Mouse (Mus musculus) spleen, adult 2 months (tissue): ENCODE measurements around the gene Zbtb25. TPM values are rescaled to one million over a fixed set of nuclear protein-coding genes. Genes with fewer than 3 reads are reported as not detected.

ENCODE experiments used
- DNase-seq, 2 experiments: peaks; one replicate each; pipeline versions ENCODE4 v3.0.0 to v3.0.0-alpha.2; 2012 to 2021; ENCODE audit warnings: low spot score in 2 of 2, low read depth in 1 of 2
- H3K27ac ChIP-seq: fragments of 200-500 bp; 2 replicates; pipeline ENCODE4 v1.5.1; 2012; ENCODE audit warnings: low read length, inconsistent platforms; ENCODE audit not compliant: insufficient read depth
- H3K27me3 ChIP-seq: fragments of 200-500 bp; 2 replicates; pipeline ENCODE4 v1.6.1; 2012; ENCODE audit warnings: mild to moderate bottlenecking, moderate library complexity, low read length, inconsistent platforms; ENCODE audit not compliant: control insufficient read depth, insufficient read depth
- H3K36me3 ChIP-seq: fragments of 200-500 bp; 2 replicates; pipeline ENCODE4 v1.6.1; 2012; ENCODE audit warnings: mild to moderate bottlenecking, low read length, inconsistent platforms; ENCODE audit not compliant: control insufficient read depth, insufficient read depth
- H3K4me1 ChIP-seq: fragments of 200-500 bp; 2 replicates; pipeline ENCODE4 v1.6.1; 2011; ENCODE audit warnings: inconsistent platforms; ENCODE audit not compliant: control insufficient read depth, insufficient read depth, insufficient read length
- H3K4me3 ChIP-seq: fragments of 200-500 bp; 2 replicates; pipeline ENCODE4 v1.5.1; 2011; ENCODE audit warnings: mild to moderate bottlenecking, inconsistent platforms; ENCODE audit not compliant: insufficient read depth, insufficient read length; ENCODE audit errors: extremely low read depth
- CTCF ChIP-seq: fragments of 200-500 bp; IDR thresholded peaks from 2 replicates; pipeline ENCODE4 v1.5.1; 2011; ENCODE audit warnings: mild to moderate bottlenecking, inconsistent platforms; ENCODE audit not compliant: insufficient read depth, insufficient read length, insufficient replicate concordance; ENCODE audit errors: extremely low read depth
- POLR2A ChIP-seq: fragments of 200-500 bp; IDR thresholded peaks from 2 replicates; pipeline ENCODE4 v1.6.1; 2011; ENCODE audit warnings: low read depth, low read length, inconsistent platforms
- WGBS: fragments of 180-500 bp; shearing (Covaris S2); methylation state at CpG from one replicate; pipeline ENCODE4 v1.1.7; 2018; 5-methylcytosine and 5-hydroxymethylcytosine counted together
- polyA plus RNA-seq: library from polyadenylated mRNA; depleted of rRNA; stranded (reverse); fragments of >200 nt; gene quantifications from 2 replicates; pipeline ENCODE4 v1.2.3, GENCODE M21; 2012

The Zbtb25 gene
- polyA plus RNA-seq, 1 experiment, result 7.5 TPM

GRCm38 (mm10) chr12:76405183-76405970 is 36.0 kb upstream of the Zbtb25 start:
- H3K27me3 ChIP-seq, result peaks cover 11% of the 10 kb centered on the region
- 10% methylated on average over 64 of the region's 64 CpGs for WGBS
- no peak overlapping the region for H3K27ac ChIP-seq
- H3K36me3 ChIP-seq, result no peaks in the 10 kb centered on the region
- H3K4me1 ChIP-seq, result peaks cover 11% of the 10 kb centered on the region
- no peak for DNase-seq
- H3K4me3 ChIP-seq, result peak overlapping the region; percentile 76; the same call in 1 of the 2 replicates
- TF ChIP-seq POLR2A, result no peak
- TF ChIP-seq CTCF, result no peak

GRCm38 (mm10) chr12:76404836-76405182 is 35.4 kb upstream of the Zbtb25 start:
- no peak overlapping the region for H3K27ac ChIP-seq
- no peak for TF ChIP-seq POLR2A
- no peak for TF ChIP-seq CTCF
- peaks cover 11% of the 10 kb centered on the region for H3K4me1 ChIP-seq
- peaks cover 11% of the 10 kb centered on the region for H3K27me3 ChIP-seq
- peak overlapping the region; percentile 76 for H3K4me3 ChIP-seq
- H3K36me3 ChIP-seq, result no peaks in the 10 kb centered on the region
- WGBS, result 18% methylated on average over 20 of the region's 20 CpGs
- peak in 1 of 2 experiments; percentile 11 for DNase-seq

- DNase-seq, result peak; percentile 98 to 100
- Histone ChIP-seq H3K27ac (peak within 1 kb of the TSS; percentile 91), H3K4me1 (peaks cover 11% of the 10 kb centered on the region), H3K36me3 (no peaks in the 10 kb centered on the region), H3K27me3 (peaks cover 11% of the 10 kb centered on the region), H3K4me3 (peak within 1 kb of the TSS; percentile 76)
- TF ChIP-seq POLR2A (peak; percentile 87), CTCF (no peak)
- under 1% methylated on average over 54 of the region's 54 CpGs for WGBS
These were observed 34.6 kb upstream of the Zbtb25 start, which contains the start of gene Hspa2 for GRCm38 (mm10) chr12:76403886-76404537. TSS of gene Hspa2 (plus strand) at chr12:76404176.

- WGBS, result 4% methylated on average over 54 of the region's 54 CpGs
- peak overlapping the region; percentile 76 for H3K4me3 ChIP-seq
- H3K27me3 ChIP-seq, result peaks cover 11% of the 10 kb centered on the region
- peaks cover 11% of the 10 kb centered on the region for H3K4me1 ChIP-seq
- peak in 1 of 2 experiments; percentile 84 for DNase-seq
- H3K27ac ChIP-seq, result peak overlapping the region; percentile 91
- H3K36me3 ChIP-seq, result no peaks in the 10 kb centered on the region
- TF ChIP-seq POLR2A, result no peak
- TF ChIP-seq CTCF, result no peak
These were observed 33.8 kb upstream of the Zbtb25 start for GRCm38 (mm10) chr12:76402991-76403885.

GRCm38 (mm10) chr12:76401674-76402073 is 32.3 kb upstream of the Zbtb25 start:
- H3K36me3 ChIP-seq, result no peaks in the 10 kb centered on the region
- no peak for TF ChIP-seq POLR2A
- no peak for TF ChIP-seq CTCF
- no peak overlapping the region for H3K4me3 ChIP-seq
- peaks cover 11% of the 10 kb centered on the region for H3K27me3 ChIP-seq
- DNase-seq, result no peak
- H3K4me1 ChIP-seq, result peaks cover 11% of the 10 kb centered on the region
- no peak overlapping the region for H3K27ac ChIP-seq
- WGBS, result 74% methylated on average over 3 of the region's 3 CpGs

- Histone ChIP-seq H3K4me3 (no peak overlapping the region), H3K4me1 (no peaks in the 10 kb centered on the region), H3K27ac (no peak overlapping the region), H3K36me3 (no peaks in the 10 kb centered on the region), H3K27me3 (no peaks in the 10 kb centered on the region)
- DNase-seq, result no peak
- WGBS, result 91% methylated on average over 5 of the region's 5 CpGs
- TF ChIP-seq POLR2A, result no peak
- no peak for TF ChIP-seq CTCF
These were observed 27.9 kb upstream of the Zbtb25 start for GRCm38 (mm10) chr12:76397281-76397680.

GRCm38 (mm10) chr12:76392979-76393378 is 23.6 kb upstream of the Zbtb25 start:
- Histone ChIP-seq H3K4me1 (no peaks in the 10 kb centered on the region), H3K27me3 (no peaks in the 10 kb centered on the region), H3K4me3 (no peak overlapping the region), H3K36me3 (peaks cover 11% of the 10 kb centered on the region), H3K27ac (no peak overlapping the region)
- TF ChIP-seq POLR2A, result no peak
- no peak for TF ChIP-seq CTCF
- WGBS, result 85% methylated on average over 5 of the region's 5 CpGs
- DNase-seq, result no peak
